Comparison of ENCODE assay signal across 20 mouse cellular contexts in genomic region chr11:100603813-100604212, GRCm38 (mm10). TPM values are rescaled to one million over a fixed set of nuclear protein-coding genes. Genes with fewer than 3 reads are reported as not detected.
DNase-seq lines count a peak whose midpoint lies in the region; ATAC-seq and TF ChIP-seq lines count a peak whose summit lies in the region.
"Had no signal": no experiment of that assay in that cellular context is flagged by ENCODE, and none has a peak within 500 bp of the region (broad histone marks: within the 10 kb centered on the region; RNA-seq: fewer than 3 reads in every experiment).

No protein-coding gene starts in this region.

- no peak for TF ChIP-seq CTCF in cerebellum, adult 2 months (IDR thresholded peaks at IDR 0.05; ENCODE audit: borderline replicate concordance, insufficient read depth, low read depth, low read length)

- peak; percentile 58 to 75 for DNase-seq in cerebellum, adult 2 months
- DNase-seq in cerebellum, adult 11 months, result no peak
- peak; percentile 78 for DNase-seq in heart, adult 11 months
- no peak for DNase-seq in heart, adult 8-10 months (ENCODE audit: low spot score)
- DNase-seq in kidney, postnatal 25 days, result no peak
- DNase-seq in retina, postnatal 1 day, result peak; percentile 15
- DNase-seq in retina, embryonic 14.5 days (ENCODE audit: low spot score), result no peak
- DNase-seq: gastrocnemius, postnatal 10 days; heart, postnatal 14 days; kidney, postnatal 10 days; layer of hippocampus, adult 9-11 months; liver; lung, adult 2 months; lung, postnatal 36 days; right cerebral cortex, adult 18-20 months had no signal

- no peak overlapping the region for H3K9ac ChIP-seq in kidney, embryonic 15.5 days
- H3K9ac ChIP-seq: midbrain, embryonic 12.5 days had no signal

- H3K36me3 ChIP-seq in kidney, embryonic 15.5 days, result peaks cover 55% of the 10 kb centered on the region

- no peak for ATAC-seq in kidney, embryonic 15.5 days (replicated peaks; ENCODE audit: low FRiP score)
- ATAC-seq: forebrain, embryonic 14.5 days had no signal

- H3K4me2 ChIP-seq in kidney, embryonic 15.5 days, result no peak overlapping the region
- H3K4me2 ChIP-seq: midbrain, embryonic 12.5 days had no signal

- peaks cover 16% of the 10 kb centered on the region for H3K4me1 ChIP-seq in cerebellum, adult 2 months (ENCODE audit: control insufficient read depth, insufficient read depth, low read length)
- H3K4me1 ChIP-seq in kidney, embryonic 15.5 days, result peaks cover 8% of the 10 kb centered on the region
- H3K4me1 ChIP-seq: embryonic facial prominence, embryonic 10.5 days had no signal

- H3K9me3 ChIP-seq in kidney, embryonic 15.5 days (replicated peaks), result no peaks in the 10 kb centered on the region
- H3K9me3 ChIP-seq: embryonic facial prominence, embryonic 10.5 days; midbrain, embryonic 12.5 days had no signal

- H3K27ac ChIP-seq in cerebellum, adult 2 months (ENCODE audit: insufficient read depth, low read length), result peak overlapping the region; percentile 49
- peak overlapping the region; percentile 59; the same call in 1 of the 2 replicates for H3K27ac ChIP-seq in kidney, embryonic 15.5 days
- H3K27ac ChIP-seq: embryonic facial prominence, embryonic 10.5 days; midbrain, embryonic 12.5 days had no signal

- 5% methylated on average over 8 of the region's 8 CpGs for WGBS in cerebellum, adult 2 months
- 72% methylated on average over 8 of the region's 8 CpGs for WGBS in kidney, embryonic 15.5 days

- no peaks in the 10 kb centered on the region for H3K27me3 ChIP-seq in cerebellum, adult 2 months (ENCODE audit: control insufficient read depth, insufficient read depth, low read length)
- H3K27me3 ChIP-seq in kidney, embryonic 15.5 days, result no peaks in the 10 kb centered on the region
- H3K27me3 ChIP-seq: CH12.LX; midbrain, embryonic 12.5 days had no signal

- no peak overlapping the region for H3K4me3 ChIP-seq in cerebellum, adult 2 months (replicated peaks; ENCODE audit: insufficient read depth, low read depth, low read length)
- H3K4me3 ChIP-seq in kidney, embryonic 15.5 days (replicated peaks), result no peak overlapping the region
- H3K4me3 ChIP-seq: embryonic facial prominence, embryonic 10.5 days; midbrain, embryonic 12.5 days had no signal

- TF ChIP-seq POLR2A in cerebellum, adult 2 months (IDR thresholded peaks at IDR 0.05; ENCODE audit: borderline replicate concordance, insufficient read depth, low read length), result no peak

RNA-seq across cellular contexts. Expression of gene Nkiras2, which starts 15.2 kb away (rescaled TPM):
- polyA plus RNA-seq in cerebellum, adult 2 months (2012; rRNA removed), result 27.5 and 27.6 TPM in 2 replicates
- total RNA-seq in heart, adult 8-10 months (2022), result 10 to 100 TPM; 49.3 to 59.3 (median 55.2) TPM
- polyA plus RNA-seq in kidney, embryonic 15.5 days (2015; fragmentation: Nextera tagmentation; extraction: Ambion mirVana), result 59.7 and 63.5 TPM in 2 replicates

RNA-seq across cellular contexts. Expression of gene Dnajc7, which starts 16.2 kb away (rescaled TPM):
- polyA plus RNA-seq in cerebellum, adult 2 months (2012; rRNA removed), result 157 and 177 TPM in 2 replicates
- total RNA-seq in heart, adult 8-10 months (2022), result 100 to 1,000 TPM in 3 of 4 experiments, 10 to 100 TPM in 1; 89.7 to 121 (median 109) TPM
- polyA plus RNA-seq in kidney, embryonic 15.5 days (2015; fragmentation: Nextera tagmentation; extraction: Ambion mirVana), result 238 and 241 TPM in 2 replicates

RNA-seq across cellular contexts. Expression of gene Cnp, which starts 29.1 kb away (rescaled TPM):
- polyA plus RNA-seq in cerebellum, adult 2 months (2012; rRNA removed), result 547 and 616 TPM in 2 replicates
- 1 to 10 TPM; 5.0 to 5.7 (median 5.4) TPM for total RNA-seq in heart, adult 8-10 months (2022)
- polyA plus RNA-seq in kidney, embryonic 15.5 days (2015; fragmentation: Nextera tagmentation; extraction: Ambion mirVana), result 25.3 and 29.6 TPM in 2 replicates

RNA-seq across cellular contexts. Expression of gene Ttc25, which starts 58.4 kb away (rescaled TPM):
- polyA plus RNA-seq in cerebellum, adult 2 months (2012; rRNA removed), result 0.86 and 0.92 TPM in 2 replicates
- under 1 TPM; 0.08 to 0.53 (median 0.21) TPM for total RNA-seq in heart, adult 8-10 months (2022)
- 0.99 and 1.1 TPM in 2 replicates for polyA plus RNA-seq in kidney, embryonic 15.5 days (2015; fragmentation: Nextera tagmentation; extraction: Ambion mirVana)

Comparison
In these comparisons a context has a peak if more than half of its experiments do, and no peak if none do; other contexts are left out.
1. DNase-seq: peak in cerebellum, adult 2 months (2 of 2), heart, adult 11 months (single experiment) and retina, postnatal 1 day (single experiment); none in cerebellum, adult 11 months (single experiment), heart, adult 8-10 months (single experiment), kidney, postnatal 25 days (0 of 2) and retina, embryonic 14.5 days (single experiment).
2. RNA of gene Cnp, which starts 29.1 kb away (polyA plus RNA-seq): 547 to 616 TPM in cerebellum, adult 2 months; 25.3 to 29.6 TPM in kidney, embryonic 15.5 days; every median in the first group is over 10 times any median in the second.